Mouse (Mus musculus) right cerebral cortex, postnatal 10 days (tissue): ENCODE measurements at regions not wholly inside any gene's neighbourhood (a gene's known extent, or its start where the extent isn't known, plus 50 kb on each side); places are given as distances from the start of the nearest gene placed in this dataset.
A peak's percentile ranks its signal among the peaks of the same experiment; 100 is the strongest.

Source experiments
- DNase-seq, 2 experiments: peaks; one replicate each; pipeline ENCODE4 v3.0.0; 2021; ENCODE audit warnings: low spot score in 2 of 2

- DNase-seq, result no peak
Measured at GRCm38 (mm10) chr4:87386835-87387234, 156.6 kb upstream of the Slc24a2 start.

DNA sequence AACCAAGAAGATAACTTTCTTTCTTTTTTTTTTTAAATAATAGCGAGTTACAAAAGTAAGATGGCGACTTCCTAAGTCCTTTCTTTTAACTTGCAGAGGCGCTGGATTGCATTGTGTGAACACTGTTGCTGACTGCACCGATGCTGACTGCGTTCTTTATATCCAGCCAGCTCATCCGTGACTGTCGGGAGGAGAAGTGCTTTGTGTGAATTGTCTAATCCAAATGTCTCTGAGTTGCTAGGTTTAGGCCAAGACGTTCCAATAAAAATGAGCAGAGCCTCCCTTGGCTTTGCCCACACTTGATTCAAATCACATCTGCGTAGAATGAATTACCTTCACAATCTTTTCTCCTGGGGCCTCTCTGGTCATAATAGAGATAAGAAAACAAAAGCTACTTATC is 156.0 kb upstream of the Slc24a2 start:
- no peak for DNase-seq

GRCm38 (mm10) chr4:87385221-87385739 is 155.0 kb upstream of the Slc24a2 start:
- no peak for DNase-seq

DNA sequence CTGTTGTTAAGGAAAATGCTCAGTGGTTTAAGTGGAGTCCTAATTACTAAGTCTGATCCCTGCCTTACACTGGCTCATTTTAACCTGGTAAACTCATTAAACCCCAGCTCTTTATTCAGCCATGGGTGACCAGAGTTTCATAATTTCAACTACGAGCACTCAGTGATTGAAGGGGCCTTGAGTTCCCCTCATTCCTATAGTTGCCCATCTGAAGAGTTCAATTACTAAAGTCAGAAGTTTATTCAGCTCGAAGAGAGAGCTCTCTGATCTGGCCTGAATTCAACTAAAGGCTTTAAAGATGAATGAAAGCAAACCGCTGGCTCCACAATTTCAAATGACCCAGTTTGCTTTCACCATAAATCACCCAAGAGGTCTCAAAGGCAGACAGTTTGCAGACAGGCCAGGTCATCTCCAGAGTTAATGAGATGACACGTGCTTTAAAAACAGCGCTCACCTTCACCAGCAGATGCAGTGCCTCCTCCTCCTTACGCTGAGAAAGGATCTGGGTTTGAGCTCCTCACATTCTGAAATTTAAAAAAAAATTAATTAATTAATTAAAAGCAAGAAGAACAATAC is 154.3 kb upstream of the Slc24a2 start:
- DNase-seq, result no peak

- no peak for DNase-seq
Measured at GRCm38 (mm10) chr4:87380716-87381115, 150.4 kb upstream of the Slc24a2 start.

DNA sequence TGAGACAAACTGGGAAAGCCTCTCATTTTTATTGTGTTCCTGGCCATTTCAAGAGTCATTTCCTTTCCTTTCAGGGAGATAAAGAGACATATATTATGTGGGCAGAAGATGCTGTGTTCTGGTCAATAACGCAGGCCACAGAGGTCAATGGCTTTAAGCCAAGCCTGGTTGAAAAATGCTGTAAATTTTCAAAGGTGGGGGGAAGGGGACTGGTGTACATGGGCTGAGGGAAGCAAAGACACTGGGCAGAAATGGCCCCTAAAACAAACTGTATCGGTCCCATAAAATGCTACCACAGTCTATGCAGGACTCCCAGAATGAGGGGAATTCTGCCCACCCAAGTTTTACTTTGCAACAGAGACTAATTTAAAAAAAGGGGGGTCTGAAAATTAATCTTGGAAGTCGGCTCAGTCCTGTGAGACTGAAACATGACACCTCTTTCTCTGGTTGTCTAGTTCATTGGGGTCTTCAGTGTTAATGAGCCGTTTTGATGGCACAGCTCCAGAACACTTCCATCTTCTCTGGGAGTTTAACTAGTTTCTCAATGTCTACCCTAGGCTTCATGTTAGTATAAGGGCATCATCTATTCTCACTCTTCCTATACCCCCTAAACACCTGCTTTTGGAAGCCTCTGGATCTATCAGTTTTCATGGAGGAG is 149.4 kb upstream of the Slc24a2 start:
- no peak for DNase-seq

DNA sequence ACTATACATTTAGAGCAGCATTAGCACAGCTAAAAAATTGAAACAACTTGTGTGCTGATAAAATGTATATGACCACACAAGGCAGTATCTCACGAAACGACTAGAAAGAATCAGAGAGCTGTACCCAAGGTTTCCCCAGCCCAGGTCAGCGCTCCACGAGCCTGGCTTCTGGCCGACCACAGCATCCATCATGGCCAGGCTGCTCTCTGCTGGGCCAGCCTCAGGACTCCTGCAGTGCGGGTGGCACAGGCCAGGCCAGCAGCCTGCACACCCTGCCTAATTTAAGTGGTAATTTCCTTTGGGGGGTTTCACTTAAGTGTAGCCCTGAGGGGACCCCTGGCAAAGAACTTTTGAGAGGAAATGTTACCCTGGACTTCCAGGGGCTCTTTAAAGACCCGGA is 141.7 kb upstream of the Slc24a2 start:
- no peak for DNase-seq

DNA sequence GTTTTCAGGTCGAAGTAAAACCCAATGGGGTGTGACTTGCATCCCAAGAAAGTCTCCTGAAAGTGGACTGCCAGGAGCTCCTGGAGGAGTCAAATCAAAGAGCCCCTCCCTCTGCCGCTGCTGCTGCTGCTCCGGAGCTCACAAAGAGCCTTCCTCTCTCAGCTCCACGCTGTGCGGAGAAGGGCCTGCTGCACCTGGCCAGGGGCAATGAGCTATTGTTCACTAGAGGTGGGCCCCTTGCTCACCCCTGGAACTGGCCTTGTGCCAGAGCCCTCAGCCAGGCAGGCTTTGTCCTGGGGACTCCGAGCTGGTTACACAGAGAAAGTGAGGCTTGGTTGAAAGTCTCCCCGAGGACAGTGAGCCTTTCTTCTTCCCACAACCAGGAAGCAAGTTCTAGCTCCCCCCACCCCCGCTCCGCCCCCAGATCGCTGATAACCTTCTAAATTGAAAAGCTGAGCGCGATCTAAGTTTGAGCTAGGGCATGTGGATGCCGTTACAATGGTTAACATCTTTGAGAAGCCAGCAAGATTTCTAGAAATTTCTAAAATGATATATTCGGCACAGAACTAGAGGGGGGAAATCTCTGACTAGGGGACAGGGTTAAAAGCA is 139.5 kb upstream of the Slc24a2 start:
- peak in 1 of 2 experiments; percentile 37 for DNase-seq

DNA sequence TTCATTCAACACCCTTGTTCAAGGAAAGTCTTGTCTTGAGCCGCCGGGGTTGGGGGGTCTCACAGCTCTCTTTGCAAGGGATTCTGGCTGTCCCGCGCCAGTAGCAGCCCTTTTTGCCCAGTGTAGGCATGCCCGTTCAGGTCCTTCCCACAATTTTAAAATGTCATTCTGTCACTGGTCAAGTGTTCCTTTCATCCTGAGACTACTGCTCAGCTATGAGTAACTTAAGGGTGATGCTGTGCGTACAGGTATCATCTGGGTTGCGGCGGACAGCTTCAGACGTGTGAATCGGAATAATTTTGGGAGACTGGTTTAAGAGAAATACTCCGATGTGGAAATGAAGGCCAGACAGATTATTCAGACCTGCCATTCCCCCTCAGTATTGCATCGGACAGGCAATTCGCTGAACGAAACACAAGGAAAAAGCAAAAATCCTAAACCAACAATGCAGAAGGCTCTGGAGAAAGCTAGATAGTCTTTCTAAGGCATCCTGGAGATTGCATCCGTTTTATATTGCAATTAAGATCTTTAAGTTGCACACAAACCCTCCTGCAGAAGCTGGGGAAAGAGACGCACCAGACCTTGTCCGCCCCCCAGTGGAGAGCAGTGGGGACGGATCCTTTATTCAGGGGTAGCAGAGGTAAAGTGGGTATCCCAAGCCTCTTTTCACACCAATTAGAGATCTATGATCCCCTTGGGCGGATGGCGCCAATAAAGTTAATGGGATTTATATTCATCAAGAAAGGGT is 138.3 kb upstream of the Slc24a2 start:
- peak; percentile 70 to 77 for DNase-seq

DNA sequence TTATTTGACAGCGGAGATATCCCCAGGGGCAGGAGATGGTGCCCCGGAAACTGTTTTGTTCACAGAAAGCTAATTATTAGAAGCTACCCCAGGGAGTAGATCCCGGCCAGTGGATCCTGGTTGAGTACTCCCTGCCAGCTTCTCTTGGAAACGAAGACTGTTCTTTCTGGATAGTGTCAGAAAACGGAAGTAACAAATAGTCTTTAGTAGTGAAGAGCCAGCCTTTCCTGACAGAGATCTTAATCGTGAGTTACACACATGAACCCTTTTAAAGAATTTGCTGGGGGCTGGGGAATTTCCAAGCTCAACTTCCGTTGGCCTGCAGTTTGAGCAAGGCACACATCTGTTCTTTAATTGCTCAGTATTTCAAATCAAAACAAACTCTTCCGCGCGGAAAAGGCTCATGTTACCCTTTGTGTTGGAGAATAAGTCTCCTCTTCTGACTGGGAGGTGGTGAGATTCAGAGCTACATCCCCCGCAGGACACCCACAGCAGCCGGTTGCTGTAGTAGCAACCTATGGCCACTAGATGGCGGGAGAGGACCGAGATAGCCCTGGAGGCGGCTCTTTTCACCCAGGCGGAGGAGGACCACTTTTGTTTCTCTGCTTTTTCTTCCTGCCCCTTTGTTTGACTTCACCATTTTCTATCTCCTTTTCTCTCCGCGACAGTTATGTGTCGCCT is 137.6 kb upstream of the Slc24a2 start:
- DNase-seq, result peak; percentile 87 to 89

DNA sequence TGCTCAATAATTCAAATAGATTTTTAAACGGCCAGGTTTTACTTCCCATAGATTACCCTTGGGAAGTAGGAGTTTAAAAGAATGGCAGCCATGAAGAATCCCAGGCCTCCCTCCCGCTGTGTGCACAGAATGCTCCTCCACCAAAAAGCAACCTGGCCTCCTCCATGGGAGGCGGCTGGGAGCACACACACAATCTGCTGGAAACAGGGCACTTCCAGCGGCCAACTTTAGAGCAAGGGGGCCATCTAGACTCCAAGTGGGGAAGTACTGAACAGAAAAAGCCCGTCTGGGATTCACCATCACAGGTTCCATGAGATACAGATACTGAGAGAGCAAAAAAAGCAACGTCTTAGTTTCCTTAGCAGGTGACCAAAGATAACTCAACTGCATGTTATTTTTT is 131.9 kb upstream of the Slc24a2 start:
- peak; percentile 81 to 82 for DNase-seq

DNA sequence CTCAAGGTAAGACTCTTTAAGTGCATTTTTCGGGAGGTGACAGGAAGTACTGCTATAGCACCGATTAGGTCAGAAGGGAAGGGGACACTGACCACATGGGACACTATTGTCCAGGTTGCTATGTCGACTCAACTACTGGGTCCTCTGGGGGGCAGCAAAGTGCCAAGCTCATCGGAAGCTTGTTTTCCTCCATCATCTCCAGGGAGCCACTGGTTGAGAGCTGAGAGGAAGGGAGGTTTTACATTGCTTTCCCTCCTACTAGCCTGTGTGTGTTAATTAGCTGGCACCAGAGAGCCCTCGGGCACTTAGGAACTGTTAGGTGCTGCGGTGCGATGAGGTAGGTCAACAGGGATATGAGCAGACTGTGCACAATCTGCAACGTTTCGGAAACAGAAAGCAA is 129.2 kb upstream of the Slc24a2 start:
- DNase-seq, result peak; percentile 62 to 64

GRCm38 (mm10) chr4:87359004-87359403 is 128.7 kb upstream of the Slc24a2 start:
- DNase-seq, result no peak

- DNase-seq, result no peak
Measured at GRCm38 (mm10) chr4:87332968-87333367, 102.7 kb upstream of the Slc24a2 start.

- no peak for DNase-seq
Measured at GRCm38 (mm10) chr4:87329136-87329535, 98.9 kb upstream of the Slc24a2 start.

GRCm38 (mm10) chr4:87321726-87322349 is 91.6 kb upstream of the Slc24a2 start:
- DNase-seq, result no peak

DNA sequence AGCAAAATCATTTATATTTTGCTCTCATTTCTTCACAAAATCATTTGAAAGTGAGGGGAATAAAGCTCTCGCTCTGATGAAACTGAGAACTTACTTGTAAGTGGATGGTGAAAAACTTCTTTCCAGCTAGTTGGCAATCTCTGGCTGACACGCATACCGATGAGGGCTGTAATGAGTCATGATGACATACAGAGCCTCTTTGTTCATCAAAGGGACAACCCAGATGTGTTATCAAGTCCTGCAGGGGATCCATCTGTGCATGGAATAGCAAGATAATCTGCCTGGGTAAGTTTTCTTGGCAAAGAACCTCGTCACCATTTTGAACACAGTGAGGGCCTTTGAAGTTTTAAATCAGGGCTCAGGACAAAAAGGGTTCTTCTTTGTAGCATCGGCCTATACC is 67.9 kb upstream of the Slc24a2 start:
- DNase-seq, result no peak

GRCm38 (mm10) chr4:87294538-87294937 is 64.3 kb upstream of the Slc24a2 start:
- DNase-seq, result no peak
